10 mouse cellular contexts compared by ENCODE assay signal in the genomic region with DNA sequence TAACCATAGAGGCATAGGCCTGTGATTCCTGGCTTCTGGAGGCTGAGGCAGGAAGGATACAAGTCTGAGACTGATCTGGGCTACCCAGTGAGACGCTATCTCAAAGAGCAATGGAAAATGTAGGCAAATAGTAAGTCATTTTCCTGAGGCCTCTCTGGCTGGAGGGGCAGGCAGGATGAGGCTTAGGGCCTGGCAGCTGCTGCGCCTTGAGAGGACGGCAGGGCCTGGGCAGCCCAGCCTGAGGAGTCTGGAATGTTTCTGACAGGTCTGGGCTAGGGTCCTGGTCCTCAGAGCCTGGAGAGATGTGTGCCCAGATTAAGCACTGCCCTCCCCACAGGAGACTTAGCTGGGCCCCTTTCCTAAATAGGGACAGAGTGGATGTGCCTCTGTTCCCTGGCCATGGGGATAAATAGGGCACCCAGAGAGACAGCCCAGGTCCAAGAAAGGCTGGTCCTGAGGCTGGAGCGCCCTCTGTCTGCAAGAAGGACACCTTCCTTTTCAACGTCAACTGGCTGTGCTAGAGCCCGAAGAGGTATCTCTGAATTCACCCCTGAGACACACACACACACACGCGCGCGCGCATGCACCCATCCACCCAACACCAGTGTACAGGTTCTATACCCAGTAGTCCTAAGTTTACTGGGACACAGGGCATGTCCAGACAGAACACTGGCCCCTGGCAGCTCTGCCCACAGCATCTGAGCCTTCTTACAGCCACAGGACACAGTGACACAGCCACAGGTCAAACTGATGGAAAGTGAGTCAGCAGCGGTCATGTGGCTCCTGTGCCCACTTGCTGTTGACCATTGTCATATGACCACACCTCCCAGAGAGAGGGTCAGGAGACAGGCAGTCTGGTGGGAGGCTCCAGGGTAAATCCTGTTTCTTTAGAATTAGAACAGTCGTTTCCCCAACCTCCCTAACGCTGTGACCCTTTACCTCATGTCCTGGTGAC. TPM values are rescaled to one million over a fixed set of nuclear protein-coding genes. Genes with fewer than 3 reads are reported as not detected.
DNase-seq lines count a peak whose midpoint lies in the region; ATAC-seq and TF ChIP-seq lines count a peak whose summit lies in the region.
"Had no signal": no experiment of that assay in that cellular context is flagged by ENCODE, and none has a peak within 500 bp of the region (broad histone marks: within the 10 kb centered on the region; RNA-seq: fewer than 3 reads in every experiment).

No protein-coding gene starts in this region.

- no peaks in the 10 kb centered on the region for H3K9me3 ChIP-seq in kidney, embryonic 16.5 days (ENCODE audit: low read length)
- no peaks in the 10 kb centered on the region for H3K9me3 ChIP-seq in embryonic facial prominence, embryonic 10.5 days
- H3K9me3 ChIP-seq: embryonic facial prominence, embryonic 13.5 days; limb, embryonic 12.5 days had no signal

- no peaks in the 10 kb centered on the region for H3K79me3 ChIP-seq in C2C12 (ENCODE audit: low read depth)

- TF ChIP-seq CTCF in C2C12 (IDR thresholded peaks at IDR 0.05; ENCODE audit: control insufficient read depth, insufficient read depth, insufficient read length): peak; percentile 58

- ATAC-seq in kidney, embryonic 16.5 days (ENCODE audit: low FRiP score, low TSS enrichment): no peak
- ATAC-seq in megakaryocyte-erythroid progenitor cell, adult 5-6 weeks (replicated peaks; ENCODE audit: low FRiP score, low TSS enrichment, poor library complexity, severe bottlenecking): peak; percentile 56; the same call in 1 of the 2 replicates
- ATAC-seq in erythroid progenitor cell, adult 5-6 weeks (replicated peaks; ENCODE audit: low FRiP score, poor library complexity, severe bottlenecking): no peak

- no peaks in the 10 kb centered on the region for H3K79me2 ChIP-seq in C2C12 (ENCODE audit: control insufficient read depth, insufficient read depth)

- no peak overlapping the region for H3K9ac ChIP-seq in kidney, embryonic 16.5 days (replicated peaks; ENCODE audit: low read length)
- H3K9ac ChIP-seq: embryonic facial prominence, embryonic 13.5 days; limb, embryonic 12.5 days had no signal

- no peaks in the 10 kb centered on the region for H3K27me3 ChIP-seq in kidney, embryonic 16.5 days (ENCODE audit: insufficient read depth, low read length)
- H3K27me3 ChIP-seq in C2C12 (ENCODE audit: control insufficient read depth, insufficient read depth, insufficient read length): no peaks in the 10 kb centered on the region
- 0 out of 2 replicates have a peak, but pooled peaks cover 3% of the 10 kb centered on the region for H3K27me3 ChIP-seq in embryonic facial prominence, embryonic 10.5 days (replicated peaks; ENCODE audit: low read depth, poor library complexity, severe bottlenecking)
- H3K27me3 ChIP-seq: embryonic facial prominence, embryonic 13.5 days; limb, embryonic 12.5 days had no signal

- no peak overlapping the region for H3K27ac ChIP-seq in kidney, embryonic 16.5 days (ENCODE audit: low read length)
- H3K27ac ChIP-seq in embryonic facial prominence, embryonic 10.5 days (replicated peaks): 0 out of 2 replicates have a peak overlapping the region, but pooled peaks have one; percentile 19
- H3K27ac ChIP-seq: embryonic facial prominence, embryonic 13.5 days; limb, embryonic 12.5 days had no signal

- 57% methylated on average over 14 of the region's 14 CpGs for WGBS in kidney, embryonic 16.5 days
- WGBS in embryonic facial prominence, embryonic 10.5 days: 63% methylated on average over 14 of the region's 14 CpGs

- DNase-seq in kidney, adult 18-20 months: peak; percentile 48
- peak; percentile 68 for DNase-seq in adrenal gland, postnatal 10 days
- DNase-seq in embryonic facial prominence, embryonic 10.5 days (ENCODE audit: low spot score): peak; percentile 34
- DNase-seq in kidney, postnatal 14 days: peak; percentile 37

- no peak overlapping the region for H3ac ChIP-seq in C2C12 (ENCODE audit: control insufficient read depth, insufficient read length, low read depth)

- no peaks in the 10 kb centered on the region for H3K36me3 ChIP-seq in kidney, embryonic 16.5 days (ENCODE audit: insufficient read depth, low read length)
- no peaks in the 10 kb centered on the region for H3K36me3 ChIP-seq in C2C12 (ENCODE audit: control insufficient read depth, insufficient read depth)
- H3K36me3 ChIP-seq in embryonic facial prominence, embryonic 10.5 days (replicated peaks): no peaks in the 10 kb centered on the region
- H3K36me3 ChIP-seq: embryonic facial prominence, embryonic 13.5 days; limb, embryonic 12.5 days had no signal

- no peak overlapping the region for H3K4me3 ChIP-seq in kidney, embryonic 16.5 days (ENCODE audit: low read length)
- no peak overlapping the region for H3K4me3 ChIP-seq in C2C12 (ENCODE audit: insufficient read depth, poor library complexity, severe bottlenecking)
- no peak overlapping the region for H3K4me3 ChIP-seq in embryonic facial prominence, embryonic 10.5 days
- H3K4me3 ChIP-seq: embryonic facial prominence, embryonic 13.5 days; limb, embryonic 12.5 days had no signal

- H3K4me1 ChIP-seq in kidney, embryonic 16.5 days (ENCODE audit: insufficient read depth, low read length): no peaks in the 10 kb centered on the region
- H3K4me1 ChIP-seq in embryonic facial prominence, embryonic 10.5 days: peaks cover 7% of the 10 kb centered on the region; the same call in 1 of the 2 replicates
- H3K4me1 ChIP-seq: embryonic facial prominence, embryonic 13.5 days; limb, embryonic 12.5 days had no signal

- H3K4me2 ChIP-seq in kidney, embryonic 16.5 days (replicated peaks; ENCODE audit: low read depth, low read length): no peak overlapping the region
- H3K4me2 ChIP-seq: embryonic facial prominence, embryonic 13.5 days; limb, embryonic 12.5 days had no signal

TF ChIP-seq in C2C12, 6 proteins besides CTCF, POLR2A, EP300 and RAD21:
- TF ChIP-seq FOSL1 (IDR thresholded peaks at IDR 0.05; ENCODE audit: insufficient read depth, low read length, poor library complexity, severe bottlenecking): no peak
- TF ChIP-seq MYOD1 (IDR thresholded peaks at IDR 0.05; ENCODE audit: control insufficient read depth, insufficient read length, low read depth): no peak
- TF ChIP-seq USF1 (IDR thresholded peaks at IDR 0.05; ENCODE audit: low read depth): peak; percentile 67
- TF ChIP-seq CEBPB (IDR thresholded peaks at IDR 0.05; ENCODE audit: low read depth): no peak
TF ChIP-seq in C2C12: peak in this region for 1.

RNA-seq across cellular contexts. Expression of a gene that starts 9.3 kb away (rescaled TPM):
- 0.76 and 0.86 TPM in 2 replicates for polyA plus RNA-seq in kidney, embryonic 16.5 days (2015; fragmentation: Nextera tagmentation; extraction: Ambion mirVana)
- 0.40 TPM for polyA plus RNA-seq in C2C12 (2012; fragmentation: generic; extraction: Trizol)
- 10 to 100 TPM in 1 of 2 experiments, 1 to 10 TPM in 1; 4.2 to 15.1 TPM for total RNA-seq in adrenal gland, postnatal 10 days (2021)
- polyA plus RNA-seq in embryonic facial prominence, embryonic 10.5 days (2016; fragmentation: Nextera tagmentation; extraction: Ambion mirVana): not detected in 2 replicates
- not detected in 2 replicates for total RNA-seq in megakaryocyte-erythroid progenitor cell, adult 5-6 weeks (2014; fragmentation: Nextera tagmentation)
- not detected in 2 replicates for total RNA-seq in megakaryocyte-erythroid progenitor cell, adult 5-6 weeks (2017)
- not detected in 2 replicates for total RNA-seq in erythroid progenitor cell, adult 5-6 weeks (2015; ENCODE audit: low replicate concordance)
- total RNA-seq in erythroid progenitor cell, adult 5-6 weeks (2017; ENCODE audit: low replicate concordance): not detected in 2 replicates

RNA-seq across cellular contexts. Expression of a gene that starts 40.9 kb away (rescaled TPM):
- 0.11 TPM in 1 of 2 replicates, not detected in the other for polyA plus RNA-seq in kidney, embryonic 16.5 days (2015; fragmentation: Nextera tagmentation; extraction: Ambion mirVana)
- polyA plus RNA-seq in C2C12 (2012; fragmentation: generic; extraction: Trizol): 0.04 TPM
- total RNA-seq in adrenal gland, postnatal 10 days (2021): 1 to 10 TPM; 1.5 to 1.7 TPM
- 0.07 TPM in 1 of 2 replicates, not detected in the other for polyA plus RNA-seq in embryonic facial prominence, embryonic 10.5 days (2016; fragmentation: Nextera tagmentation; extraction: Ambion mirVana)
- total RNA-seq in megakaryocyte-erythroid progenitor cell, adult 5-6 weeks (2014; fragmentation: Nextera tagmentation): not detected in 2 replicates
- total RNA-seq in megakaryocyte-erythroid progenitor cell, adult 5-6 weeks (2017): not detected in 2 replicates
- total RNA-seq in erythroid progenitor cell, adult 5-6 weeks (2015; ENCODE audit: low replicate concordance): not detected in 2 replicates
- total RNA-seq in erythroid progenitor cell, adult 5-6 weeks (2017; ENCODE audit: low replicate concordance): 0.64 and 3.6 TPM in 2 replicates
- polyA plus RNA-seq: limb, embryonic 12.5 days had no signal

Comparison
In these comparisons a context has a peak if more than half of its experiments do, and no peak if none do; other contexts are left out.
1. RNA of a gene that starts 9.3 kb away (total RNA-seq): 4.2 to 15.1 TPM in adrenal gland, postnatal 10 days; not detected in megakaryocyte-erythroid progenitor cell, adult 5-6 weeks and not detected in erythroid progenitor cell, adult 5-6 weeks; every median in the first group is over 4 times any median in the second.
2. Peak in every context shown above with its lines, with median percentiles within 50 percentile points of each other: DNase-seq.